Mouse (Mus musculus): ENCODE data around the gene Tas2r137. TPM values are rescaled to one million over a fixed set of nuclear protein-coding genes. Genes with fewer than 3 reads are reported as not detected.

The Tas2r137 gene
- polyA plus RNA-seq, 1 experiment = not detected

DNA sequence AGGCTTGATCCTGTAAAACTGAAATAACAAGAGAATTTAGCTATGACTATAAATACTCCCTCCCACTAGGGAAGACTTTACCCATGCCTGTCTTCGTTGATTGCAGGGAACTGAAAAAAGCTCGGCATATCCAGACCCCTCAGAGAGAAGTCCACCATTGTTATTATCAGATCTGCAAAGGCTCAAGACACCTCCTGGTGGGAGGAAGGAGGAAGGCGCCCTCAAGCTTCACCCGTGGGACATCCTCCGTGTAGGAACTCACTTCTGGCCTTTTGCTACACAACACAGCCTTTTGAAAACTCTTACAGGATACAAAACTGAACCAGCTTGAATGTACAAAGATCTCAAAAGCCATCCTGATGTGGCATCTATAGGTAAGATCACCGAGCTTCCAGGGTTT, 25.3 kb upstream of the Tas2r137 start:
- WGBS = 60% methylated on average over 6 of the region's 6 CpGs
- Histone ChIP-seq H3K4me1 (replicated peaks; ENCODE audit: control insufficient read depth, insufficient read depth, low read length) (no peaks in the 10 kb centered on the region), H3K4me3 (ENCODE audit: control insufficient read depth, insufficient read depth, low read length) (no peak overlapping the region), H3K36me3 (ENCODE audit: control insufficient read depth, insufficient read depth, low read length) (no peaks in the 10 kb centered on the region), H3K27me3 (ENCODE audit: control insufficient read depth, insufficient read depth, low read length) (no peaks in the 10 kb centered on the region), H3K27ac (ENCODE audit: control insufficient read depth, insufficient read depth, low read length) (no peak overlapping the region)
- TF ChIP-seq CTCF (IDR thresholded peaks at IDR 0.05; ENCODE audit: borderline replicate concordance, control insufficient read depth, extremely low read depth, insufficient read depth, low read length, poor library complexity) (no peak), POLR2A (IDR thresholded peaks at IDR 0.05; ENCODE audit: control insufficient read depth, extremely low read depth, insufficient read depth, low read length, poor library complexity) (no peak)
- DNase-seq = peak; percentile 11

DNA sequence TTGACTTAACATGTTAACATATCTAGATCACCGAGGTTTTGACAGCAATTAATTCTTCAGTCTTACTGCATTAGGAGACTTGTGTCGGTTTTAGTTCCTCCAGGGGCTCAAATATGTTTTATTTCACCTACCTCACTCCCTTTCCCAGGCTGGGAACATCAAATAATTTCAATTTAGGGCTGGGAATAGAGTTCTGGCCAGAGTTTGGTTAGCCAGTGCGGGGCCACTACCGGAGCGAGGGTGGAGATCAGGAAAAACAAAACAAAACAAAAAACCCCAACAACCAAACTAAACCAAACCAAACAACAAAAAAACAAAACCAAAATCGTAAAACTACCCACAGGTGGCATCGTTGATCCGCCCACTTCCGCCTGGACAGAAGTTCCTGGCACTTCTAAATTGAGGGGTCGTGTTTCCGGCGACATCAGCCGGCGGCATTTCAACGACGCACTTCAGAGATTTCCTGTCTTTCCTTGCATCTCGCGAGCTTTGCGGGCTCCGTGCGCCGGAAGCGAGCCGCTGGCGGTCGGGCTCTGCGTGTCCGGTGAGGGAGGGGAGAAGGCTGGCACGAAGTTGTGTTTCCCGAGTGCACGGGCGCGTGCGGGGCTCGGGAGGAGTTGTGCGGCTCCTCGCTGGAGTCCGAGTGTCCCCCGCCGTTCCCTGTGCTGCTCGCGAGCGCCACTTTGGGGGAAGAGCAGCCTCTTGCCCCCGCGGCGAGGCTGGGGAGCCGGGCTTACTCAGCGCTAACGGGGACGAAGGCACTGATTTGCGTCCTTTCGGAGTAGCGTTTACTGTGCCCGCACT, 19.9 kb upstream of the Tas2r137 start, which contains the start of gene Ssbp1:
Ssbp1 (plus strand) TSS at position 437 of the 804 bp plus-strand sequence.
- WGBS = under 1% methylated on average over 54 of the region's 54 CpGs
- peak; percentile 91 for DNase-seq
- peaks cover 16% of the 10 kb centered on the region for H3K36me3 ChIP-seq (ENCODE audit: control insufficient read depth, insufficient read depth, low read length)

GRCm38 (mm10) chr6:40471720-40472010, 19.4 kb upstream of the Tas2r137 start:
- Histone ChIP-seq H3K36me3 (ENCODE audit: control insufficient read depth, insufficient read depth, low read length) (peaks cover 18% of the 10 kb centered on the region), H3K27ac (ENCODE audit: control insufficient read depth, insufficient read depth, low read length) (peak overlapping the region; percentile 56), H3K27me3 (ENCODE audit: control insufficient read depth, insufficient read depth, low read length) (no peaks in the 10 kb centered on the region), H3K4me3 (ENCODE audit: control insufficient read depth, insufficient read depth, low read length) (peak overlapping the region; percentile 91), H3K4me1 (replicated peaks; ENCODE audit: control insufficient read depth, insufficient read depth, low read length) (peaks cover 3% of the 10 kb centered on the region)
- TF ChIP-seq CTCF (IDR thresholded peaks at IDR 0.05; ENCODE audit: borderline replicate concordance, control insufficient read depth, extremely low read depth, insufficient read depth, low read length, poor library complexity) (no peak), POLR2A (IDR thresholded peaks at IDR 0.05; ENCODE audit: control insufficient read depth, extremely low read depth, insufficient read depth, low read length, poor library complexity) (no peak)
- DNase-seq = peak; percentile 3
- WGBS = 0% methylated on average over 7 of the region's 7 CpGs

More for the DNA sequence above, 19.9 kb upstream of the Tas2r137 start, which contains the start of gene Ssbp1:
- Histone ChIP-seq H3K27ac (ENCODE audit: control insufficient read depth, insufficient read depth, low read length) (peak within 1 kb of the TSS; percentile 78), H3K4me1 (replicated peaks; ENCODE audit: control insufficient read depth, insufficient read depth, low read length) (peaks cover 3% of the 10 kb centered on the region), H3K27me3 (ENCODE audit: control insufficient read depth, insufficient read depth, low read length) (no peaks in the 10 kb centered on the region), H3K4me3 (ENCODE audit: control insufficient read depth, insufficient read depth, low read length) (peak within 1 kb of the TSS; percentile 91)
- peak; percentile 55; the same call in 1 of the 2 replicates for TF ChIP-seq CTCF (IDR thresholded peaks at IDR 0.05; ENCODE audit: borderline replicate concordance, control insufficient read depth, extremely low read depth, insufficient read depth, low read length, poor library complexity)
- peak; percentile 95 for TF ChIP-seq POLR2A (IDR thresholded peaks at IDR 0.05; ENCODE audit: control insufficient read depth, extremely low read depth, insufficient read depth, low read length, poor library complexity)

GRCm38 (mm10) chr6:40476132-40476531, 14.9 kb upstream of the Tas2r137 start:
- Histone ChIP-seq H3K4me1 (replicated peaks; ENCODE audit: control insufficient read depth, insufficient read depth, low read length) (peaks cover 3% of the 10 kb centered on the region), H3K27ac (ENCODE audit: control insufficient read depth, insufficient read depth, low read length) (no peak overlapping the region), H3K4me3 (ENCODE audit: control insufficient read depth, insufficient read depth, low read length) (no peak overlapping the region), H3K36me3 (ENCODE audit: control insufficient read depth, insufficient read depth, low read length) (peaks cover 35% of the 10 kb centered on the region), H3K27me3 (ENCODE audit: control insufficient read depth, insufficient read depth, low read length) (no peaks in the 10 kb centered on the region)
- no peak for DNase-seq
- 85% methylated on average over 4 of the region's 4 CpGs for WGBS
- TF ChIP-seq CTCF (IDR thresholded peaks at IDR 0.05; ENCODE audit: borderline replicate concordance, control insufficient read depth, extremely low read depth, insufficient read depth, low read length, poor library complexity) (no peak), POLR2A (IDR thresholded peaks at IDR 0.05; ENCODE audit: control insufficient read depth, extremely low read depth, insufficient read depth, low read length, poor library complexity) (no peak)

- H3K36me3 ChIP-seq (ENCODE audit: control insufficient read depth, insufficient read depth, low read length) = peaks cover 51% of the 10 kb centered on the region
- no peak overlapping the region for H3K4me3 ChIP-seq (ENCODE audit: control insufficient read depth, insufficient read depth, low read length)
- 88% methylated on average over 1 of the region's 1 CpGs for WGBS
- no peaks in the 10 kb centered on the region for H3K27me3 ChIP-seq (ENCODE audit: control insufficient read depth, insufficient read depth, low read length)
- DNase-seq = no peak
- no peaks in the 10 kb centered on the region for H3K4me1 ChIP-seq (replicated peaks; ENCODE audit: control insufficient read depth, insufficient read depth, low read length)
- no peak for TF ChIP-seq POLR2A (IDR thresholded peaks at IDR 0.05; ENCODE audit: control insufficient read depth, extremely low read depth, insufficient read depth, low read length, poor library complexity)
- no peak for TF ChIP-seq CTCF (IDR thresholded peaks at IDR 0.05; ENCODE audit: borderline replicate concordance, control insufficient read depth, extremely low read depth, insufficient read depth, low read length, poor library complexity)
- no peak overlapping the region for H3K27ac ChIP-seq (ENCODE audit: control insufficient read depth, insufficient read depth, low read length)
Observed at GRCm38 (mm10) chr6:40479705-40480104, 11.3 kb upstream of the Tas2r137 start.

DNA sequence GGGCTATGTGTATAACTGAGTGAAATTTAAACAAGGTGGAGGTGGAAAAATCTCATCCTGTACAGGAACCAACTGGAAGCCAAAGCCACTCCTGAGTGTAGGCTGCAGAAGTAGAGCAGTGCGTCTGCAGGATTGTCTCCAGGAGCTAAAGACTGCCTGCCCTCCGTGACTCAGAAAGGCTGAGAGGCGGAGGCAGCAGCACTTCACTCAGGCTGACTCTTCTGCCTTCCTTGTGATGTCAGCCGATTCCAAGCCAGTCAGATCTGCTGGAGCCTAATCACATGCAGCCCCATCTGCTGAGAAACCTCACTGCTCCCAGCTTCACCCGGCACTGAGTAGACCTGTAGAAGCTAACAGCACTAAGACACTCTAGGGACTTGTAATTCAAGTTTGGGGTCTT, 8.7 kb upstream of the Tas2r137 start:
- 98% methylated on average over 5 of the region's 5 CpGs for WGBS
- TF ChIP-seq POLR2A (IDR thresholded peaks at IDR 0.05; ENCODE audit: control insufficient read depth, extremely low read depth, insufficient read depth, low read length, poor library complexity) (no peak), CTCF (IDR thresholded peaks at IDR 0.05; ENCODE audit: borderline replicate concordance, control insufficient read depth, extremely low read depth, insufficient read depth, low read length, poor library complexity) (no peak)
- Histone ChIP-seq H3K27me3 (ENCODE audit: control insufficient read depth, insufficient read depth, low read length) (no peaks in the 10 kb centered on the region), H3K4me3 (ENCODE audit: control insufficient read depth, insufficient read depth, low read length) (no peak overlapping the region), H3K4me1 (replicated peaks; ENCODE audit: control insufficient read depth, insufficient read depth, low read length) (no peaks in the 10 kb centered on the region), H3K27ac (ENCODE audit: control insufficient read depth, insufficient read depth, low read length) (no peak overlapping the region), H3K36me3 (ENCODE audit: control insufficient read depth, insufficient read depth, low read length) (peaks cover 37% of the 10 kb centered on the region)
- DNase-seq = no peak

Data from thymus, adult 2 months (tissue).